Mouse (Mus musculus) ES-E14 (cell line): ENCODE measurements around the gene Crkl. TPM values are rescaled to one million over a fixed set of nuclear protein-coding genes. Genes with fewer than 3 reads are reported as not detected.
"Not testable (repeated sequence)": the region's sequence is repeated elsewhere in the genome, so short reads cannot be mapped to it uniquely, and the experiment has no call there.

ENCODE experiments used
- DNase-seq: peaks from one replicate; pipeline ENCODE4 v3.0.0-alpha.2; 2013; ENCODE audit warnings: low read depth, low spot score
- H3K27ac ChIP-seq: 2 replicates; pipeline ENCODE4 v1.5.1; 2012; ENCODE audit warnings: low read depth, mild to moderate bottlenecking, low read length, moderate library complexity, mixed read lengths; ENCODE audit not compliant: poor library complexity, insufficient read depth, severe bottlenecking
- H3K36me3 ChIP-seq: 2 replicates; pipeline ENCODE4 v1.6.1; 2012; ENCODE audit warnings: mild to moderate bottlenecking, low read length, moderate library complexity, mixed read lengths; ENCODE audit not compliant: control insufficient read depth, poor library complexity, insufficient read depth, severe bottlenecking
- H3K4me1 ChIP-seq, 2 experiments: fragments of 150-350 bp in 1 of 2; sonication (generic) in 1 of 2; 2 replicates each; pipeline ENCODE4 v1.6.1; 2012; ENCODE audit warnings: low read length in 2 of 2, mild to moderate bottlenecking in 1 of 2, mixed read lengths in 1 of 2; ENCODE audit not compliant: control insufficient read depth in 2 of 2, insufficient read depth in 2 of 2, poor library complexity in 1 of 2
- H3K4me3 ChIP-seq, 2 experiments: fragments of 150-350 bp in 1 of 2; sonication (generic) in 1 of 2; 2 replicates each; pipeline ENCODE4 v1.5.1; 2012; ENCODE audit warnings: low read length in 2 of 2, low read depth in 1 of 2, mild to moderate bottlenecking in 1 of 2, mixed read lengths in 1 of 2; ENCODE audit not compliant: insufficient read depth in 1 of 2, poor library complexity in 1 of 2, severe bottlenecking in 1 of 2
- H3K9ac ChIP-seq: 2 replicates; pipeline ENCODE4 v1.6.1; 2012; ENCODE audit warnings: low read depth, mild to moderate bottlenecking, low read length, mixed read lengths; ENCODE audit not compliant: poor library complexity, insufficient read depth, severe bottlenecking
- H3K9me3 ChIP-seq: fragments of 150-350 bp; sonication (generic); 2 replicates; pipeline ENCODE4 v1.6.1; 2012; ENCODE audit warnings: low read depth, mild to moderate bottlenecking, low read length; ENCODE audit not compliant: control insufficient read depth, insufficient read depth
- CHD2 ChIP-seq: IDR thresholded peaks from 2 replicates; pipeline ENCODE4 v1.6.1; 2014; ENCODE audit warnings: mild to moderate bottlenecking, low read depth, low read length, inconsistent platforms
- HCFC1 ChIP-seq: IDR thresholded peaks from 2 replicates; pipeline ENCODE4 v1.6.1; 2012; ENCODE audit warnings: low read length, inconsistent platforms, borderline replicate concordance; ENCODE audit not compliant: insufficient read depth
- MAFK ChIP-seq: IDR thresholded peaks from 2 replicates; pipeline ENCODE4 v1.6.1; 2014; ENCODE audit warnings: mild to moderate bottlenecking, low read depth, low read length, inconsistent platforms; ENCODE audit not compliant: insufficient read depth
- ZC3H11A ChIP-seq: IDR thresholded peaks from 2 replicates; pipeline ENCODE4 v1.6.1; 2012; ENCODE audit warnings: low read depth, mild to moderate bottlenecking, inconsistent platforms, low read length, borderline replicate concordance
- ZNF384 ChIP-seq: IDR thresholded peaks from 2 replicates; pipeline ENCODE4 v1.6.1; 2012; ENCODE audit warnings: low read depth, low read length, inconsistent platforms
- in situ Hi-C, 2 experiments: fragments of 600-800 bp; cut with MboI; formaldehyde crosslinking; loops; one replicate each; pipeline ENCODE4 v1.15.1; 2025; ENCODE audit warnings: low sequenced_read_pairs in 2 of 2, inconsistent platforms in 1 of 2; ENCODE audit not compliant: unreplicated experiment in 2 of 2
- total RNA-seq: library from RNA; depleted of rRNA; stranded (reverse); fragments of 300-350 nt; gene quantifications from 2 replicates; pipeline ENCODE4 v1.2.3, GENCODE M21; 2012

Crkl gene
- total RNA-seq, 1 experiment, result 28.2 TPM

DNA sequence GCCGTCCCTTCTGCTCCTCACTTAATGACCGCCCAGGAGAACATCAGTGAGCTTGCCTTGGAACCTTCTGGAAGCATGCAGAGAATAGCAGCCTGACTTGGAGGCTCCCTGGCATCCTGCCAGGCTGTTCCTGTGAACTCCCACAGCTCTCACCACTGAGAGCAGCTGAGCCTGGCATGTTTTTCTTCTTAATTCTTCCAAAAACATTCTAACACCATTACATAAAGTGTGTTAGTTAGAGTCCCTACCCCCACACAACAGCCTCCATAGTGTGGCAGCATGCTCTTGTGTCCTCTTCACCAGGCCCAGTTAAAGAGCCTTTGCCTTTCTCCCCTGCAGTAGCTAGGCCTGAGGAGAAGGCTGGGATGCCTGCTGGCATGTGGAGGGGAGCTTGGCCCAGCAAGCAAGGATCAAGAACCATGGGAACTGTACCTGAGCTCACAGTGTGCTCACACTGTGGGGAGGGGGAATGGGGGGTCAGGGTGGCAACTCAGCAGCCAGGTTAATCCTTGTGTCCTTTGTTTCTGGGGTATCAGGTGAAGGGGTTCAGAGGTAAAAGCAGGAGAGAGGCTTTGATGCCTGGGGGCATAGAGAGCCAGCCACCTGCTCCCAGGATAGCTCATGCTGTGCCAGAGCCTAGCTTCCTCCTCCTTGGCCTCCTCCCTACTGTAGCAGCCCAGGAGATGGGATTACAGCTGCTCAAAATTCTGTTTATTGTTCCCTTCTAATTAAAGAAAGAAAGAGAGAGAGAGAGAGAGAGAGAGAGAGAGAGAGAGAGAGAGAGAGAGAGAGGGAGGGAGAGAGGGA, 44.9 kb downstream of the Crkl start:
- no peak for TF ChIP-seq HCFC1
- no peak for TF ChIP-seq MAFK
- no peak for TF ChIP-seq CHD2
- no peak for TF ChIP-seq ZC3H11A
- no peak for TF ChIP-seq ZNF384
- no peak for DNase-seq
- in situ Hi-C loops, result no loop called here
- Histone ChIP-seq H3K27ac (no peak overlapping the region), H3K9me3 (no peaks in the 10 kb centered on the region), H3K4me1 (no peaks in the 10 kb centered on the region), H3K36me3 (no peaks in the 10 kb centered on the region), H3K9ac (no peak overlapping the region), H3K4me3 (no peak overlapping the region)

DNA sequence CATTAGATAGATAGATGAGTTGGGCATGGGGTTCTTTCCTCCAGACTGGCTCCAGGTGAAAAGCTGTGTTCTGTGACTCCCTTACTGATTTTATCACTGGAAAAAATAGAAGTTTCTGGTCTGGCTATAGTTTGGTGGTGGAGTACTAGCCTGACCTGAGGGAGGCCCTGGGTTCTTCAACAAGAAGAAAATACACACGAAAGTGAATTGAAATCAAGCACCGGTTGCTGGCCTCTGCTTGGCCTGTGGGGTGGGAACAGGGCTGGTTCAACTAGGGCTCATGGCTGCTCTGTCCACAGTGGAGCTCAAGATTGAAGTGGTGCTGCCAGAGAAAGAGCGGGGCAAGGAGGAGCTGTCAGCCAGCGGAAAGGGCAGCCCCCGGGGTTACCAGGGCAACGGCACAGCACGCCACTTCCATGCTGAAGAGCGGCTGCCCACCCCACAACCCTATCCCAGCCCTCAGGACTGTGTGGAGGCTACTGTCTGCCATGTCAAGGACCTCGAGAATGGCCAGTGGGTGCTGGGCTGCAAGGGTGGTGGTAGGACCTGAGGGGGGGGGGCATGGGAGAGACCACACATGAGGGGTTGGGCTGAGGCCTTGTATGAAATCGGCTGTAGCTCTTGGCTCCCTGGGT, 47.6 kb downstream of the Crkl start:
- Histone ChIP-seq H3K27ac (no peak overlapping the region), H3K4me3 (no peak overlapping the region), H3K9ac (no peak overlapping the region), H3K9me3 (no peaks in the 10 kb centered on the region), H3K36me3 (no peaks in the 10 kb centered on the region), H3K4me1 (peaks cover 0 to 4% of the 10 kb centered on the region in 2 experiments; a peak in 1 of 4 replicates)
- TF ChIP-seq ZNF384, result no peak
- no peak for TF ChIP-seq CHD2
- no peak for TF ChIP-seq ZC3H11A
- no peak for TF ChIP-seq MAFK
- no peak for TF ChIP-seq HCFC1
- in situ Hi-C loops, result no loop called here
- no peak for DNase-seq

DNA sequence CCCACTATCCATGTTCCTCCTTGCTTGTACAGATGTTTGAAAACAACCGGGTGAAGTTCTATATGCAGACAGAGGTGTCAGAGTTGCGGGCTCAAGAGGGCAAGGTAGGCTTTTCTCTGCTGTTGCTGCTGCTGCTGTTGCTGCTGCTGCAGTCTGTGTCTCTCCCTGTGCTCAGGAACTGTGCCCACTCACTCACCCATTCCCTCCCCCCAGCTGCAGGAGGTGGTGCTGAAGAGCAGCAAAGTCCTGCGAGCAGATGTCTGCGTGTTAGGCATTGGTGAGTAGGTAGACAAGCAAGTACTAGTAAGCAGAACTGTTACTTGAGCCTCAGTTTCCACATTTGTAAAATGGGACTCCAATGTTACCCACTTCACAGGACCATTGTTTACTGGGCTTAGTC, 50.9 kb downstream of the Crkl start:
- H3K4me1 ChIP-seq, result peaks cover 0 to 4% of the 10 kb centered on the region in 2 experiments; a peak in 1 of 4 replicates
- no peak overlapping the region for H3K27ac ChIP-seq
- H3K4me3 ChIP-seq, result no peak overlapping the region
- H3K9me3 ChIP-seq, result no peaks in the 10 kb centered on the region
- H3K9ac ChIP-seq, result no peak overlapping the region
- H3K36me3 ChIP-seq, result no peaks in the 10 kb centered on the region
- DNase-seq, result no peak
- in situ Hi-C loops, result no loop called here
- TF ChIP-seq MAFK, result no peak
- TF ChIP-seq ZNF384, result no peak
- TF ChIP-seq CHD2, result no peak
- no peak for TF ChIP-seq ZC3H11A
- TF ChIP-seq HCFC1, result no peak

DNA sequence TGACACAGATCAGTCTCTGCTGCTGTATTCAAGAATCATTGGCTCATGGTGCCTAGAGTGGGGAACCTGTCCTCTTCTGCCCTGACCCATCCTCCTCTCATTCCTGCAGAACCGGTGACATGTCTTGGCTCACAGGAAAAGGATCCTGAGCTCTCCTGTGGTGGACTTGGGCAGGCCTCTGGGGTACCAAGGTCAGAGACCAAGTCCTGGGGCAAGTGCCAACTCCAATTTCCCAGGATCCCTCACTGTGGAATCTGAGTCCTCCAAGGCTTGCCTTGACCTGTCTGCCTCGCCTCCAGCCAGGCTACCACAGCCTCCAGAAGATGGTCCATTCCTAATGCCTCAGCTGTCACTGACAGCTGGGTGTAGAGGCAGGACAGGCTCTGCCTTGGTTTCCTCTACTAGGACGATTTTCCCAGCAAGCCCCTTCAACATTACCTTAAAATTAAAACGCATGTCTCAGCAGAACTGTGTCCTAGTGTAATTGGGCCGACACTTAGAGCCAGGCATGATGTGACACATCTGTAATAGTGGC, 55.3 kb downstream of the Crkl start:
- Histone ChIP-seq H3K36me3 (no peaks in the 10 kb centered on the region; the same call in 1 of the 2 replicates), H3K4me1 (peaks cover 2 to 4% of the 10 kb centered on the region in 2 experiments; a peak in 1 of 4 replicates), H3K9me3 (no peaks in the 10 kb centered on the region), H3K9ac (no peak overlapping the region), H3K4me3 (no peak overlapping the region), H3K27ac (no peak overlapping the region)
- no peak for TF ChIP-seq ZC3H11A
- DNase-seq, result no peak
- in situ Hi-C loops, result no loop called here

DNA sequence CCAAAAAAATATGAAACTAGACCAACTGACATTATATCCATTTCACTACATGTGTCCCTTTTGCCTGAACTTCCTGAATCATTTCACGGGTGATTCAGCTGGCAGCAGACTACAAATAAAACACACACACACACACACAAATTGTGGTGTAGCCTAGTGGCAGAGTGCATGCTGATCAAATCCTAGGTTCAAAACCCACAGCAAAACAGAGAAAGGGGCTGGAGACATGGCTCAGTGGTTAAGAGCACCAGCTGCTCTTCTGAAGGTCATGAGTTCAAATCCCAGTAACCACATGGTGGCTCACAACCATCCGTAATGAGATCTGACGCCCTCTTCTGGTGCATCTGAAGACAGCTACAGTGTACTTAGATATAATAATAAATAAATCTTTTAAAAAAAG, 56.2 kb downstream of the Crkl start:
- peak overlapping the region; percentile 84; the same call in 1 of the 2 replicates for H3K27ac ChIP-seq
- in situ Hi-C loops, H3K36me3 ChIP-seq, DNase-seq, H3K9me3 ChIP-seq, H3K4me1 ChIP-seq: not testable (repeated sequence)
- peak overlapping the region; percentile 89 for H3K9ac ChIP-seq
- peak overlapping the region; percentile 84 to 89 for H3K4me3 ChIP-seq
